Mouse (Mus musculus) CH12.LX (cell line): ENCODE measurements around the gene Pusl1. TPM values are rescaled to one million over a fixed set of nuclear protein-coding genes. Genes with fewer than 3 reads are reported as not detected.

Experiments used
- DNase-seq: peaks from one replicate; pipeline ENCODE4 v3.0.0-alpha.2; 2013; ENCODE audit errors: extremely low read depth
- H3K27ac ChIP-seq: 2 replicates; pipeline ENCODE4 v1.5.1; 2012; ENCODE audit warnings: low read depth, mild to moderate bottlenecking, control low read depth, moderate library complexity; ENCODE audit not compliant: insufficient read depth
- H3K27me3 ChIP-seq: replicated peaks from 2 replicates; pipeline ENCODE3; 2012; ENCODE audit warnings: inconsistent platforms
- H3K36me3 ChIP-seq, 2 experiments: replicated peaks in 1 of 2; 2 replicates each; pipeline versions ENCODE3 to v1.6.1; 2012; ENCODE audit warnings: inconsistent platforms in 1 of 2, low read length in 1 of 2, mild to moderate bottlenecking in 1 of 2, mixed read lengths in 1 of 2, moderate library complexity in 1 of 2; ENCODE audit not compliant: control insufficient read depth in 1 of 2, insufficient read depth in 1 of 2
- H3K4me1 ChIP-seq, 2 experiments: 2 replicates each; pipeline ENCODE4 v1.6.1; 2012; ENCODE audit warnings: inconsistent platforms in 1 of 2, moderate library complexity in 1 of 2; ENCODE audit not compliant: insufficient read depth in 2 of 2, control insufficient read depth in 1 of 2
- H3K4me2 ChIP-seq: 2 replicates; pipeline ENCODE4 v1.6.1; 2012; ENCODE audit warnings: low read depth, mild to moderate bottlenecking, control low read depth; ENCODE audit not compliant: poor library complexity, insufficient read depth, severe bottlenecking
- H3K4me3 ChIP-seq, 3 experiments: fragments of 150-350 bp in 1 of 3; sonication (generic) in 1 of 3; replicated peaks in 1 of 3; 2 replicates each; pipeline versions ENCODE3 to v1.5.1; 2011 to 2012; ENCODE audit warnings: low read depth in 2 of 3, low read length in 2 of 3, mild to moderate bottlenecking in 2 of 3, moderate library complexity in 2 of 3, control low read depth in 1 of 3, improper control_type of control experiment in 1 of 3, inconsistent platforms in 1 of 3, mixed read lengths in 1 of 3; ENCODE audit not compliant: poor library complexity in 1 of 3
- H3K79me2 ChIP-seq: replicated peaks from 2 replicates; pipeline ENCODE4 v1.6.1; 2012; ENCODE audit warnings: mild to moderate bottlenecking, moderate library complexity; ENCODE audit not compliant: control insufficient read depth, poor library complexity, insufficient read depth, severe bottlenecking; ENCODE audit errors: extremely low read depth
- H3K9ac ChIP-seq: 2 replicates; pipeline ENCODE4 v1.6.1; 2012; ENCODE audit warnings: low read depth, mild to moderate bottlenecking, control low read depth, moderate library complexity; ENCODE audit not compliant: insufficient read depth
- H3K9me3 ChIP-seq: replicated peaks from 2 replicates; pipeline ENCODE3; 2012; ENCODE audit warnings: low read length, inconsistent platforms, mixed read lengths
- CHD1 ChIP-seq: IDR thresholded peaks from 2 replicates; pipeline ENCODE4 v1.6.1; 2012; ENCODE audit warnings: low read depth, low read length, improper control_type of control experiment, inconsistent platforms
- CHD2 ChIP-seq: IDR thresholded peaks from 2 replicates; pipeline ENCODE4 v1.6.1; 2011; ENCODE audit warnings: low read length, improper control_type of control experiment
- CTCF ChIP-seq, 2 experiments: IDR thresholded peaks in 1 of 2; conservative IDR thresholded peaks in 1 of 2; 2 replicates each; pipeline ENCODE4 v1.5.1; 2011 to 2012; ENCODE audit warnings: low read depth in 2 of 2, low read length in 2 of 2, improper control_type of control experiment in 1 of 2, inconsistent platforms in 1 of 2, mild to moderate bottlenecking in 1 of 2, moderate library complexity in 1 of 2
- E2F4 ChIP-seq: IDR thresholded peaks from 2 replicates; pipeline ENCODE4 v1.6.1; 2011; ENCODE audit warnings: low read depth, low read length, improper control_type of control experiment; ENCODE audit not compliant: insufficient replicate concordance
- ELF1 ChIP-seq: IDR thresholded peaks from 2 replicates; pipeline ENCODE4 v1.6.1; 2014; ENCODE audit warnings: low read depth, mild to moderate bottlenecking, inconsistent platforms, low read length, improper control_type of control experiment
- EP300 ChIP-seq: IDR thresholded peaks from 2 replicates; pipeline ENCODE4 v1.6.1; 2011; ENCODE audit warnings: low read length, improper control_type of control experiment
- IRF4 ChIP-seq: IDR thresholded peaks from 2 replicates; pipeline ENCODE4 v1.6.1; 2014; ENCODE audit warnings: low read depth, mild to moderate bottlenecking, inconsistent platforms, low read length, improper control_type of control experiment
- JUN ChIP-seq: IDR thresholded peaks from 2 replicates; pipeline ENCODE4 v1.6.1; 2011; ENCODE audit warnings: low read depth, mild to moderate bottlenecking, low read length, improper control_type of control experiment, moderate library complexity; ENCODE audit not compliant: insufficient read depth
- MAX ChIP-seq: IDR thresholded peaks from 2 replicates; pipeline ENCODE4 v1.6.1; 2011; ENCODE audit warnings: low read length, improper control_type of control experiment
- MAZ ChIP-seq: IDR thresholded peaks from 2 replicates; pipeline ENCODE4 v1.6.1; 2012; ENCODE audit warnings: low read depth, mild to moderate bottlenecking, inconsistent platforms, low read length, improper control_type of control experiment, moderate library complexity
- MEF2A ChIP-seq: IDR thresholded peaks from 2 replicates; pipeline ENCODE4 v1.6.1; 2014; ENCODE audit warnings: low read depth, mild to moderate bottlenecking, inconsistent platforms, low read length, improper control_type of control experiment, borderline replicate concordance
- MXI1 ChIP-seq: IDR thresholded peaks from 2 replicates; pipeline ENCODE4 v1.6.1; 2011; ENCODE audit warnings: mild to moderate bottlenecking, low read depth, low read length, improper control_type of control experiment
- MYC ChIP-seq: IDR thresholded peaks from 2 replicates; pipeline ENCODE4 v1.6.1; 2011; ENCODE audit warnings: low read depth, mild to moderate bottlenecking, improper control_type of control experiment, low read length
- NELFE ChIP-seq: IDR thresholded peaks from 2 replicates; pipeline ENCODE4 v1.6.1; 2011; ENCODE audit warnings: low read depth, low read length, improper control_type of control experiment
- PAX5 ChIP-seq: IDR thresholded peaks from 2 replicates; pipeline ENCODE4 v1.6.1; 2012; ENCODE audit warnings: low read length, inconsistent platforms, mixed read lengths
- POLR2A ChIP-seq: IDR thresholded peaks from 2 replicates; pipeline ENCODE4 v1.6.1; 2011; ENCODE audit warnings: low read depth, mild to moderate bottlenecking, improper control_type of control experiment, low read length
- POLR2AphosphoS2 ChIP-seq: IDR thresholded peaks from 2 replicates; pipeline ENCODE4 v1.6.1; 2011; ENCODE audit warnings: low read depth, low read length, improper control_type of control experiment
- RCOR1 ChIP-seq: conservative IDR thresholded peaks from 2 replicates; pipeline ENCODE4 v1.6.1; 2012; ENCODE audit warnings: low read depth, mild to moderate bottlenecking, inconsistent platforms, low read length, improper control_type of control experiment
- SIN3A ChIP-seq: IDR thresholded peaks from 2 replicates; pipeline ENCODE4 v1.6.1; 2012; ENCODE audit warnings: low read length, improper control_type of control experiment, inconsistent platforms
- SMC3 ChIP-seq: IDR thresholded peaks from 2 replicates; pipeline ENCODE4 v1.6.1; 2011; ENCODE audit warnings: low read depth, low read length, improper control_type of control experiment
- TCF12 ChIP-seq: IDR thresholded peaks from 2 replicates; pipeline ENCODE4 v1.6.1; 2014; ENCODE audit warnings: low read depth, mild to moderate bottlenecking, inconsistent platforms, low read length, improper control_type of control experiment
- UBTF ChIP-seq: IDR thresholded peaks from 2 replicates; pipeline ENCODE4 v1.6.1; 2012; ENCODE audit warnings: low read depth, mild to moderate bottlenecking, inconsistent platforms, low read length, improper control_type of control experiment, moderate library complexity
- ZKSCAN1 ChIP-seq: IDR thresholded peaks from 2 replicates; pipeline ENCODE4 v1.6.1; 2012; ENCODE audit warnings: low read depth, inconsistent platforms, low read length, improper control_type of control experiment, borderline replicate concordance
- ZMIZ1 ChIP-seq: IDR thresholded peaks from 2 replicates; pipeline ENCODE4 v1.6.1; 2012; ENCODE audit warnings: low read depth, mild to moderate bottlenecking, inconsistent platforms, low read length, improper control_type of control experiment
- dilution Hi-C: fragments of 300-500 bp; cut with MboI; formaldehyde crosslinking; loops from 2 replicates; pipeline ENCODE4 v1.14.3; 2020; ENCODE audit warnings: low sequenced_read_pairs; ENCODE audit not compliant: extremely low pct_unique_long_range_greater_than_20kb, extremely low pct_ligation_motif_present
- in situ Hi-C: fragments of 300-500 bp; cut with MboI; formaldehyde crosslinking; loops from 3 replicates; pipeline ENCODE4 v1.14.3; 2019; ENCODE audit warnings: low sequenced_read_pairs, low pct_ligation_motif_present, low pct_unique_long_range_greater_than_20kb, mixed read lengths
- polyA plus RNA-seq: library from polyadenylated mRNA; unstranded; fragments of >175 nt; gene quantifications from 2 replicates; pipeline ENCODE4 v1.2.1, GENCODE M21; 2012; ENCODE audit warnings: low read depth; ENCODE audit not compliant: insufficient read length
- total RNA-seq, 2 experiments: library from RNA; depleted of rRNA; stranded (reverse); fragments of 300-350 nt in 1 of 2; fragments of >200 nt in 1 of 2; gene quantifications; 2 replicates each; pipeline ENCODE4 v1.2.3; 2012 to 2014

Pusl1 gene
- total and polyA plus RNA-seq, 3 experiments = 32.1 to 45.7 (median 37.5) TPM

- dilution Hi-C loops (no loop called here), in situ Hi-C loops (no loop called here)
- TF ChIP-seq SMC3 (no peak), PAX5 (no peak), ZMIZ1 (no peak), MYC (no peak), IRF4 (no peak), TCF12 (no peak), SIN3A (no peak), POLR2A (no peak), POLR2AphosphoS2 (no peak), MEF2A (no peak)
- Histone ChIP-seq H3K36me3 (peaks cover 17 to 42% of the 10 kb centered on the region in 2 experiments), H3K27me3 (no peaks in the 10 kb centered on the region), H3K9ac (no peak overlapping the region), H3K4me1 (peaks cover 17 to 54% of the 10 kb centered on the region in 2 experiments), H3K4me3 (no peak overlapping the region), H3K4me2 (no peak overlapping the region), H3K9me3 (no peaks in the 10 kb centered on the region), H3K27ac (no peak overlapping the region), H3K79me2 (peaks cover 19% of the 10 kb centered on the region)
- DNase-seq = no peak
Observed at GRCm38 (mm10) chr4:155849792-155850451, 41.7 kb downstream of the Pusl1 start.

- Histone ChIP-seq H3K9me3 (no peaks in the 10 kb centered on the region), H3K27ac (no peak overlapping the region), H3K4me2 (peak overlapping the region; percentile 90; the same call in 1 of the 2 replicates), H3K36me3 (peaks cover 11 to 37% of the 10 kb centered on the region in 2 experiments), H3K79me2 (peaks cover 19% of the 10 kb centered on the region), H3K9ac (no peak overlapping the region), H3K4me1 (peaks cover 17 to 54% of the 10 kb centered on the region in 2 experiments), H3K27me3 (no peaks in the 10 kb centered on the region), H3K4me3 (no peak overlapping the region)
- in situ Hi-C loops = no loop called here
- DNase-seq = no peak
- TF ChIP-seq E2F4 (no peak), MAX (no peak)
- dilution Hi-C loops = no loop called here
Observed at GRCm38 (mm10) chr4:155849391-155849790, 42.2 kb downstream of the Pusl1 start.

- H3K4me1 ChIP-seq = peaks cover 17 to 54% of the 10 kb centered on the region in 2 experiments
- H3K9ac ChIP-seq = peak overlapping the region; percentile 89
- H3K4me2 ChIP-seq = peak overlapping the region; percentile 90
- no peak overlapping the region for H3K27ac ChIP-seq
- H3K4me3 ChIP-seq = peak overlapping the region; percentile 85 to 96 (median 89)
- no peaks in the 10 kb centered on the region for H3K27me3 ChIP-seq
- dilution Hi-C loops (no loop called here), in situ Hi-C loops (no loop called here)
- peaks cover 4 to 29% of the 10 kb centered on the region in 2 experiments for H3K36me3 ChIP-seq
- TF ChIP-seq UBTF (no peak), CHD2 (peak; percentile 57), ZKSCAN1 (no peak), ELF1 (peak; percentile 34; the same call in 1 of the 2 replicates), JUN (no peak), MAZ (no peak), POLR2AphosphoS2 (no peak), RCOR1 (no peak), EP300 (no peak), IRF4 (peak; percentile 51; the same call in 1 of the 2 replicates), PAX5 (no peak), CTCF (conservative IDR thresholded peaks at IDR 0.05 in 1 of 2, IDR thresholded peaks at IDR 0.05 in 1 of 2; ENCODE audit: low read depth in 2 of 2, low read length in 2 of 2) (no peak), MXI1 (no peak), NELFE (no peak), CHD1 (no peak), TCF12 (peak; percentile 35; the same call in 1 of the 2 replicates), SIN3A (peak; percentile 60; the same call in 1 of the 2 replicates)
- TF ChIP-seq, all 38 proteins: peak for 5
- DNase-seq = no peak
- Histone ChIP-seq H3K79me2 (peaks cover 19% of the 10 kb centered on the region), H3K9me3 (no peaks in the 10 kb centered on the region)
Observed at GRCm38 (mm10) chr4:155848434-155849095, 43.0 kb downstream of the Pusl1 start.
